Mouse (Mus musculus) testis, adult 2 months (tissue): ENCODE data around the gene 4930564D02Rik. TPM values are rescaled to one million over a fixed set of nuclear protein-coding genes. Genes with fewer than 3 reads are reported as not detected.

Experiments used
- H3K27ac ChIP-seq: fragments of 200-500 bp; 2 replicates; pipeline ENCODE4 v1.5.1; 2012; ENCODE audit warnings: low read depth, low read length; ENCODE audit not compliant: control insufficient read depth, insufficient read depth
- H3K27me3 ChIP-seq: fragments of 200-500 bp; 2 replicates; pipeline ENCODE4 v1.6.1; 2012; ENCODE audit warnings: mild to moderate bottlenecking, low read length, moderate library complexity; ENCODE audit not compliant: control insufficient read depth, insufficient read depth
- H3K36me3 ChIP-seq: fragments of 200-500 bp; 2 replicates; pipeline ENCODE4 v1.6.1; 2012; ENCODE audit warnings: mild to moderate bottlenecking, low read length; ENCODE audit not compliant: control insufficient read depth, insufficient read depth
- H3K4me1 ChIP-seq: fragments of 200-500 bp; 2 replicates; pipeline ENCODE4 v1.6.1; 2012; ENCODE audit warnings: low read length; ENCODE audit not compliant: control insufficient read depth, insufficient read depth
- H3K4me3 ChIP-seq: fragments of 200-500 bp; 2 replicates; pipeline ENCODE4 v1.5.1; 2012; ENCODE audit warnings: low read depth, mild to moderate bottlenecking, low read length, moderate library complexity, mixed read lengths; ENCODE audit not compliant: control insufficient read depth
- CTCF ChIP-seq: fragments of 200-500 bp; IDR thresholded peaks from 2 replicates; pipeline ENCODE4 v1.5.1; 2012; ENCODE audit warnings: low read depth, mild to moderate bottlenecking, inconsistent platforms, low read length, moderate library complexity; ENCODE audit not compliant: control insufficient read depth, insufficient read depth, insufficient replicate concordance
- POLR2A ChIP-seq: fragments of 200-500 bp; IDR thresholded peaks from 2 replicates; pipeline ENCODE4 v1.6.1; 2012; ENCODE audit warnings: low read depth, mild to moderate bottlenecking, inconsistent platforms, low read length, moderate library complexity; ENCODE audit not compliant: control insufficient read depth
- polyA plus RNA-seq: library from polyadenylated mRNA; depleted of rRNA; stranded (reverse); fragments of >200 nt; gene quantifications from 2 replicates; pipeline ENCODE4 v1.2.3, GENCODE M21; 2012

The 4930564D02Rik gene
- polyA plus RNA-seq, 1 experiment = 1.8 TPM

DNA sequence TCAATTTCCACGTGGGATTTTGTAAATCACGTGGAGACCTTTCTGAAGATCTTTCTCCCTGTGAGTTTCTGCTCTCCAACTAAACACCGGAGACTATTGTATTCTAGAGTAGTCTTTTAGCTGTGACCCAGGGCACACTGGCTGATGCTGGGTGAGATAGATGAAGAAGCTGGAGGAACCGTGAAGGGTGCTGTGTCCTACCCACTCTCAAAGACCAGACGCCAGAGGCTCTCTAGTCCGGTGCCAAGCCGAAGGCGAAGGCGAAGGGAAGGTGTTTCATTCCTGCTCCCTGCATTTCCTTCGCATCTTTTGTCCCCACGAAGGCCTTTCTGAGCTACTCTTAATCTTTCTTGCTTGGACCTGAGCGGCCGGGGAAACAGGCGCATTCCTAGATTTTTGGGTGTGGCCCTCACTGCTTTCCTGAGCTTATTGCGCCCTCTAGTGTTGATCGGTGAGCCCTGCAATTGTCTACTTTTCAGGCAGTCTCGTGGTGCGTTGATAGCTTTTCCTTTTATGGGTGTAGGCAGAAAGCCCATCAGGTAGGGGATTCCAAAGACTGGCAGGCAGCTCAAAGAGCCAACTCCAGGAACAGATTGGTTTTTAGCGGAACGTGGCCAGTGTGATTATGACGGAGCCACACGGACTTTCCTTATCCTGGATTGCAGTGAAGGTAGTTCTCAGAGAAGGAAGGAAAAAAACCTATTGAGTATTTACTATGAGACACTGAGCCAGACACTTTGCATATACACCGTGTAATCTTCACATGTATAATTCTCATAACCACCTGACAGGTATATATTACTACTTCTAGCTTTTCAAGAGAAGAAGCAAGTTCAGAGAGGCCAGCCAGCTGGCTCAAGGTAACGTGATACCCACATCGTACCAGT, 7.8 kb upstream of the 4930564D02Rik start:
- H3K27me3 ChIP-seq = no peaks in the 10 kb centered on the region
- H3K4me3 ChIP-seq = peak overlapping the region; percentile 67
- H3K4me1 ChIP-seq = peaks cover 6% of the 10 kb centered on the region; the same call in 1 of the 2 replicates
- H3K36me3 ChIP-seq = no peaks in the 10 kb centered on the region
- TF ChIP-seq CTCF (peak; percentile 87), POLR2A (no peak)
- H3K27ac ChIP-seq = no peak overlapping the region

DNA sequence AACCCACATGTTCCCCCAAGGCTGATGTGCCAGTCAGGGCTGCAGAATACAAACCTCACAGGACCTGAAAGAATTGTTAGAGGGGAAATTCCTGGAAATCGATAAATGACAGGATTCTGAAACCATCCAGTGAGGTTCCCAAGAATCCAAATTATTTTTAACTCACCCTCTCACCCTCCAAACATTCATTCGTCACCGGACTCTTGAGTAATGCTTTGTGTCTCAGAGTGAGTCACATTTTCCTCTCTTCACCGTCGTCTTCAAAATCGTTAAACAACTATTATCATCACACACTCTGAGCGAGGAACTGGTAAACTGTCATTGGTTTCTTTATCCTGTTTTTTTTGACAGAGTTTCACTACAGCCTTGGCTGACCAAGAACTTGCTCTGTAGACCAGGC, 6.7 kb upstream of the 4930564D02Rik start:
- Histone ChIP-seq H3K27me3 (no peaks in the 10 kb centered on the region), H3K4me1 (peaks cover 6% of the 10 kb centered on the region; the same call in 1 of the 2 replicates), H3K4me3 (no peak overlapping the region), H3K36me3 (no peaks in the 10 kb centered on the region), H3K27ac (no peak overlapping the region)
- TF ChIP-seq POLR2A (no peak), CTCF (no peak)

DNA sequence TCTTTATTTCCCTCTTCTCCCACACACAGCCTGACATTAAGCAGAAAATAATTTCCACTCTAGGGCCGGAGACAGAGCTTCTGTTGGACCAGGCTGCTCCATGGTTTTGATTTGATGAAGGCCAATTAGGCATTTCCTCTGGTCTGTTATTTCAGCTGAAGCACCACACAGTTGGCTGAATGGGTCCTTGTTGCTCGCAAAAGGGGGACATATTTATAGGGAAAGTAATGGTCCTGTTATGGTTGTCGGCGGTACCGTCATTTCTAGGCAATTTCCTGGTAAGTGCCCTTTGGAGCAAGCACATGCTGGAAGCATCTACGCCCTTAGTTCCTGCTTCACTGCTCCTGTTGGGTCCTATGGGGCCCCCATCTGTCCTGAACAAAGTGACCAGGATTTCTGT, 5.7 kb upstream of the 4930564D02Rik start:
- Histone ChIP-seq H3K4me1 (peaks cover 6% of the 10 kb centered on the region; the same call in 1 of the 2 replicates), H3K36me3 (no peaks in the 10 kb centered on the region), H3K27ac (no peak overlapping the region), H3K4me3 (no peak overlapping the region), H3K27me3 (no peaks in the 10 kb centered on the region)
- TF ChIP-seq POLR2A = no peak
- TF ChIP-seq CTCF = no peak

DNA sequence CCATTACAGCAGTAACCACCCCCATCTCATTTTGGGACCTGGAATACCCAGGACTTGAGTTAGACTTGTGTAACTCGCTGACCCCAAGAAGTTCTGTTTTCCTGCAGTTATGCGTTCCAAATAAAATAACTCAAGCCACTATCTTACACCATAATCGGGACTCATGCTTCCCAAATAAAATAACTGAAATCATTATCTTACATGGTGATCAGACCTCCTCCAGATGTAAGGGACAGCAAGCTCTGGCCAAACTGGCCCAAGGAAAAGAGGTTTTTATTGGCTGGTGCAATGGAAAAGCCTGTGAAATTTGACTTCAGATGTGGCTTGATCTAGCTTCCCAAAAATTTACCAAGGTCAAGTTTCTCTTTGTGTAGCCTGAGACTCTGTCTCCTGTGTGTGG, 5.1 kb upstream of the 4930564D02Rik start:
- TF ChIP-seq POLR2A = no peak
- TF ChIP-seq CTCF = no peak
- no peak overlapping the region for H3K4me3 ChIP-seq
- H3K36me3 ChIP-seq = no peaks in the 10 kb centered on the region
- H3K4me1 ChIP-seq = peaks cover 6% of the 10 kb centered on the region; the same call in 1 of the 2 replicates
- no peak overlapping the region for H3K27ac ChIP-seq
- H3K27me3 ChIP-seq = no peaks in the 10 kb centered on the region

DNA sequence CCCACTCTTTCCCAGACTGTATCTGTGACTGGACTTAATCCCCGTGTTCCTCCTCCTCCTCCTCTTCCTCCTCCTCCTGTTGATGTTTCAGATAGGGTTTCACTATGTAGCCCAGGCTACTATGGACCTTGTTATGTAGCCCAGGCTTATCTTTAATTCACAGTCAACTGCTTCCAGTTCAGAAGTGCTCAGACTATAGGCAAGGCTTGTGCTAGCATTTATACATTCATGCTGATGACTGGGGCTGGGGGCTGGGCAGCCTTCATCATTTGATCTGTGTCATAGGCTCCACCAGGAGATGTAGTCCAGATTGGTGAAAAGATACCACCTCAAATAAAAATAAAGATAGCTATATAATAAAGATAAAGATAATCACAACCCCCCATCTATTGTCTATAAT, 4.7 kb upstream of the 4930564D02Rik start:
- TF ChIP-seq CTCF (no peak), POLR2A (no peak)
- Histone ChIP-seq H3K27ac (no peak overlapping the region), H3K4me1 (peaks cover 6% of the 10 kb centered on the region; the same call in 1 of the 2 replicates), H3K4me3 (no peak overlapping the region), H3K36me3 (no peaks in the 10 kb centered on the region), H3K27me3 (no peaks in the 10 kb centered on the region)

DNA sequence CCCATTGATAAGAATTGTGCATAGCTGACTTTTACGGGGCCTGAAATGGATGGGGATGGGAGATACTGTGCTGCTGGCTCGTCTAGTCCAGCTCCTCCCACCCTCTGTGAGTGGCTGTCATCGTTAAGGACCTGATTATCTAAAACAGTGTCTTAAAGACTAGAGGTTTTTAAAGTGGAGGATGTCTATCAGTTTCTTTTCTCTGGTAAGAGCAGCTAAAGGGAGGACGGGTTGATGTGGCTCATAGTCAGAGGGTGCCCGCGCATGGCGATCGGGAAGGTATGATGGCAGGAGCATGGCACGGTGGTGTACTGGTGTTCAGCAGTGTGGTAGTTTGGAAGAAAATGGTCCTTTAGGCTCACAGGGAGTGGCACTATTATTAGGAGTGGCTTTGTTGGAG, 4.0 kb upstream of the 4930564D02Rik start:
- Histone ChIP-seq H3K36me3 (no peaks in the 10 kb centered on the region), H3K27me3 (no peaks in the 10 kb centered on the region), H3K27ac (no peak overlapping the region), H3K4me3 (no peak overlapping the region), H3K4me1 (peaks cover 6% of the 10 kb centered on the region; the same call in 1 of the 2 replicates)
- TF ChIP-seq POLR2A (no peak), CTCF (no peak)

DNA sequence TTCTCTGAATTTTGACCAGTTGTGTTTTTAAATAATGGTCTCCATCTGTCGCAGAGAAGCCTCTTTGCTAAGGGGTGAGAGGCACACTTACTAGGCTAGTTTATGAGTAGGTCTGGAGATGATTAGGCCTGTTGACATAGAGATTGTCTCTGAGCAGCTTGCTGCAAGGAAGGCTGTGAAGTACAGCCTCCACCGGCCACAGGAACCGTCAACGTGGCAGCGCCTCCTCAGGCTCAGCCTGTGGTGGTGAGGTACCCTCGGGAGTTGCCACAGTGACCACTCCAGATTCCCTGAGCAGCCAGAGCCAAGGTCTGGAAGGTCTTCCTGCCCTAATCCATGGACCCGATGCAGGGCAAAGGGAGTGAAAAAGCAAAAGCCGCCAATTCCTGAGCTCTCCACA, 3.9 kb downstream of the 4930564D02Rik start:
- peak overlapping the region; percentile 48 for H3K4me3 ChIP-seq
- no peaks in the 10 kb centered on the region; the same call in 1 of the 2 replicates for H3K4me1 ChIP-seq
- TF ChIP-seq CTCF (no peak), POLR2A (no peak)
- H3K27me3 ChIP-seq = no peaks in the 10 kb centered on the region
- H3K36me3 ChIP-seq = no peaks in the 10 kb centered on the region
- no peak overlapping the region for H3K27ac ChIP-seq
